Mouse (Mus musculus) adipocyte (in vitro differentiated cells): ENCODE measurements around the gene Otub1.

ENCODE experiments used
- DNase-seq: peaks from one replicate; pipeline ENCODE4 v3.0.0-alpha.2; 2016; ENCODE audit warnings: low spot score

The Otub1 gene

GRCm38 (mm10) chr19:7205753-7206736 is at the start of gene Otub1:
Otub1 (minus strand) TSS chr19:7206316.
- DNase-seq, result peak; percentile 94

DNA sequence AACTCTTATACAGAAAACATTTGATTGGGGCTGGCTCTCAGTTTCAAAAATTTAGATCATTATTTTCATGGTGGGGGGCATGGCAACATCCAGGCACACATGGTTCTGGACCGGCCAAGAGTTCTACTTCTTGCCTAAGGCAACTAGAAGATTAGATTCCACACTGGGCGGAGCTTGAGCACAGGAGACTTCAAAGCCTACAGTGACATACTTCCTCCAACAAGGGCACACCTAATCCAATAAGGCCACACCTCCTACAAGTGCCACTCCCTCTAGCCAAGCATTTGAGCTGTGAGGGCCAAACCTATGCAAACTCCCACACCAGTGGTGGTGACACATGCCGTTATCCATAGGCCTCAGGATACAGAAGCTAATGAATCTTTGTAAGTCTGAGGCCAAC is 39.9 kb upstream of the Otub1 start:
- no peak for DNase-seq

DNA sequence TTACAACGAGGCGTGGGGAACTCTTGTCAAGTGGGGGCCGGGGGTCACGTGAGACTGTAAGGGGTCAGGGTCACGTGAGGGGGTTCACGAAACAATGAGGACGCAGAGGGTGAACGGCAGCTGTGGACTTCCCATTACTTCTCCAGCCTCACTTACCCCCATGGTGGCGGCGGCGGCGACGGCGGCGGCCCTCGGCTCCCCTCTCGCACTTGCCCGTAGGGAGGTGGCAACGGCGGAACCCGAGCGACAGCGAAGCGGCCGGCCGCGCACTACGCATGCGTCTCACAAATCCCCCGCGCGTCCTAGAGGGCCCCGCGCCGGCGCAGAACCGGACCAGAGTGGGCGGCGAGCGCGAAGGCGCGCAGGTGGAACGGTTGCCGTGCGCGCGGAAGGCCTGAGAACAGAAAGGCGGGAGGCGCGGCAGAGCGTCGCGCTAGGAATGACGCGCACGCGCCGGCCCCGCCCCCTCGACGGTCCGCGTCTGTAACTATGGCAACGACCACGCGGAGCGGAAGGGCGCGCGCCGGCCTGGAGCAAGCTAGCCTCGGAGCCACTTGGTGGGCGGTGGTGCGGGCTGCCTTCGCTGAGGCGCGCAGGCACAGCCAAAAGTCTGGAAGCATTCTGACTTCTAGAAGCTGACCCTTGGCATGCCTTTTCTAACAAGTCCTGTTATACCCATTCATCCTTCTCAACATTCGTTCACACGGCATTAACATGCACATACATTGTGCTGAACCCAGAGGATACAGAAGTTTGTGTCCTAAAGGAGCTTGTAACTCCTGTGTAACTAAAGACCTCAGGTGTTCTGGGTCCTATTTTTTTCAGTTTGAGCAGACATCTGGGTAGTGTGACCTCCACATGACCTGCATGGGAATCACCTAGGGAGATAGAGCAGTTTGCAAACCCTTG is 34.9 kb upstream of the Otub1 start, which contains the start of gene Naa40:
TSS of gene Naa40 (minus strand) at position 402 of the 909 bp plus-strand sequence.
- DNase-seq, result peak; percentile 93

GRCm38 (mm10) chr19:7240291-7240690 is 34.2 kb upstream of the Otub1 start:
- DNase-seq, result no peak

GRCm38 (mm10) chr19:7239574-7239973 is 33.5 kb upstream of the Otub1 start:
- no peak for DNase-seq

DNA sequence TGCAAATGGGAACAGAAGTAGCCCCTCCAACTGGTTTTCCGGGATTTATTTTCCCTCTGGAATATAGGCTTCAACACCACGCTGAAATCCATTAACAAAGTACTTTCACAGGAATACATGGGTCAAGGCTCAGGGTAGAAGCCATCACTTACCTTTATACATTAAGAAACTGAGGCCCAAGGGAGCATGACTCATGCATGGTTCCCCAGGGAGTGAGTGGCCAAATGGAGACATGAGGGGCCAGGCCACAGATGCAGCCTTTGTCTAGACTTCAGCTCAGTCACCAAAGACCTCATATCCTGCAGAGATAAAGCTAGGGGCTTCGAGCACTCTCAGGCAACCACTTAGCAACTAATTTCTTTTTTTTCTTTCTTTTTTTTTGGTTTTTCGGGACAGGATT is 30.6 kb upstream of the Otub1 start:
- no peak for DNase-seq

DNA sequence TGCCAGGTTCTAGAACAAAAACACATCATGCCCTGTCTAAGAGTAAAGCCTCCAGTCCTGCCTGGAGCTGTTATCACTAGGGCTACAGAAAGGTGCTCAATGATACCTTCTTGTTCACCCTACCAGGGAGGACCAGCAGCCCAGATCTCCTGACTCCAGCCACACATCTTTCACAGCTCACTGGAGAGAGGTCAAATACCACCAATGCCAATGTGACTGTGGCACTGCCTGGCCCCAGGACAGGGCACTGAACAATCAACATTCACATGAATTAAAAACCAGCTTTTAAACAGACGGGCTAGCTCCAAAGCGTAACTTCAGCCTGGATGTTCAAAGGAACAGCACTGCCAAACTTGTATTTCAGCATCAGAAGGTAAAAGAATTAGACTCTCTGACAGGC is 29.9 kb upstream of the Otub1 start:
- no peak for DNase-seq

GRCm38 (mm10) chr19:7235461-7235860 is 29.3 kb upstream of the Otub1 start:
- no peak for DNase-seq

DNA sequence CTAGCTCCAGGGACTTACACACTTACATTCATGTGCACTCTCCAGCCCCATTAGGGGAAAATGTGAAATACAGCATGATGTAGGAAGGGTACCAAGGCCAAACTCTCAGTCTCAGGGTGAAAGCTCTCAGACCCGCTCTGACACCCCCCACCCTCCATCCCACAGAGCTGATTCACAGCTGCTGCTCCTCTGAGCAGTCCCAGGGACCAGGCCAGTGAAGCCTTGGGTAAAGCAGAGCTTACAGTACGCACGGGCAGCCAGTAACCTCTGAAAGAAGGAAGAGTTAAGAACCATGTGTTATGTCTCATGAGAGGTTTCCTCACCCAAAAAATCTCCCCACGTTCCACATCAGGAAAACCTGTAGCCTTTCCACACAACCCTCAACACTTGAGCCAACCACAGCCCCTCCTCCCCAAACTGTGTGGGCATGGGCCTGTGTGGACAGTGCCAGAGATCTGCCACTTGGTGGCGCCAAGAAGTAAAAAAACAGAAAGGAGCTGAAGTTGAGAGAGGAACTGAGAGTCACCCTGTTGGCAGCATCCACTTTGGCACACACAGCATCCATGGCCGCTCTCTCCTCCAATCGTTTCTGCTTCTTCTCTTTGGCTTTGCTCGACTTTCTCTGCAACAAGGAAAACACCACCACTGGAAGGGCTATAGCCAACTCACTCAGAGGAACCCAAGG is 28.6 kb upstream of the Otub1 start:
- peak; percentile 94 for DNase-seq

- DNase-seq, result peak; percentile 88
Measured at GRCm38 (mm10) chr19:7226511-7226914, 20.4 kb upstream of the Otub1 start.

- peak; percentile 69 for DNase-seq
Measured at GRCm38 (mm10) chr19:7225096-7225690, 19.1 kb upstream of the Otub1 start.

DNA sequence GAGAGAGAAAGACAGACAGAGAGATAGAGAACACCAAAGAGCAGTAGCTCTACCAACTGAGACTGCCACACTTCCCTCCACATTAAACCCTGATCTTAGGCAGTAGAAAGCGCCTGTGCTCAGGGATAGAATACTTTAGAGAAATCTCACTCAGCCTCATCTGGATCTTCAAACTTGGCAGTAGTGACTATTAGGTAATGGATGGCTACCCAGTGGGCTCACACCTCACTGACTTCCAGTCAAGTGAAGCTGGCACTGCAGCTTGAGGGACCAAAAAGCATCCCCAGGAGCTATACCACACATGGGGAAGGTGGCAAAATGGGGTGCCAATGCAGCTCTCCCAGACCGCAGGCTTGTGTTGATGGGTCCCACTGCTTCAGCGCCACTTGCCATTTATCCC is 18.1 kb upstream of the Otub1 start:
- no peak for DNase-seq

DNA sequence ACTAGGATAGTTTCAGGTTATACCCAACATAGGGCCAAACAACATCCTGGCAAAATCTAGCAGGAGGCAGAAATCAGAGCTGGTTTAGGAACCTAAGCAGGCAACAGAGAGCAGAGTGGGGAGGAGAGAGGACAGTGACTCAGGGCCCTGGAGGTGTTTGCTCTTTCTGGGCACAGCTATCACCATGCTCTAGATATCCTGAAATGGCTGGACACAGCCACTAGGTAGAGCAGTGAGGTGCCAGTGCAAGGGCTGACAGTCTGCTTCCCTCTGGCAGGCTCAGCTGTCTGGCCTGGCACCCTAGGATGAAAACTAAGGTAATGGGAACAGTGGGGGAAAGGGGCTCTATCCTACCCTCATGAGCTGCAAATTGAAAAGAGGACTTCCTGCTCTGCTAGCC is 17.4 kb upstream of the Otub1 start:
- DNase-seq, result peak; percentile 40

GRCm38 (mm10) chr19:7222196-7222595 is 16.1 kb upstream of the Otub1 start:
- DNase-seq, result no peak

GRCm38 (mm10) chr19:7218753-7219152 is 12.6 kb upstream of the Otub1 start:
- no peak for DNase-seq

GRCm38 (mm10) chr19:7217926-7218267 is 11.8 kb upstream of the Otub1 start:
- DNase-seq, result no peak

DNA sequence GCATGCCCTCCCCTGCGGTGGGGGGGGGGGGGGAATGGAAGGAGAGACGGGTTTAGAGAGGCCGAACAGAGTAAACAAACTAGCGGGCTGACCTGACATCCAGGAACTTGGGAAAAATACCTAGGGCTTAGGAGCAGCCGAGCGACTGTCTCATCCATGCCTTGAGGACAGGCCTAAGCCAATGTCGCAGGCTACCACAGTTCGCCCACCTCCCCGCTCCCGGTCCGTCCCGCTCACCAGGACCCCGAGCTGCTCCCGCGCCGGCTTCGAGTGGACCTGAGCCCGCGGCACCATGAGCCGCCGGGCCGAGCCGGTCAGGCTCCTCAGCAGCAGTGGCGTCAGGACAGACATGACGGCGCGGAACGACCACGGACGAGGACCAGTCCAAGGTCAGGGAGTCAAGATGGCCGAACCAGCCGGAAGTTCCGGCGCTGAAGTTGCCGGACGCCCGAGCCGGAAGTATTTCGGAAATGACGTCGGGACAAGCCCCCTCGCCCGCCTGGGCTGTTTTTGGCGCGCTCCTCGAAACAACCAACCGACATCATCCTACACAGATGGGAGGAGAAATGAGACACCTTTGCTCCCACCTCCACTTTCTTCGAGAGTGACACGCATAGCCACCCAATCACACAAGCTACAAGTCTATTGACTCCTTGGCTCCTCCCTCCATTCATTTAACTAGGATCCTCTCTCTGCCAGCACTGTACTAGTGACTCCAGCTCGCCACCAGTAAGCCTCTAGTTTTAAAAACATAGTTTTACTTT is 11.2 kb upstream of the Otub1 start, which contains the start of gene Cox8a:
TSS of gene Cox8a (minus strand) at position 455 of the 764 bp plus-strand sequence.
- DNase-seq, result peak; percentile 100

GRCm38 (mm10) chr19:7214484-7214883 is 8.4 kb upstream of the Otub1 start:
- peak; percentile 56 for DNase-seq

- DNase-seq, result peak; percentile 72
Measured at GRCm38 (mm10) chr19:7213010-7213409, 6.9 kb upstream of the Otub1 start.

- DNase-seq, result no peak
Measured at GRCm38 (mm10) chr19:7212216-7212615, 6.1 kb upstream of the Otub1 start.
